8 mouse cellular contexts compared by ENCODE assay signal in genomic region chr7:110627099-110627482, GRCm38 (mm10). TPM values are rescaled to one million over a fixed set of nuclear protein-coding genes. Genes with fewer than 3 reads are reported as not detected.
A peak's percentile ranks its signal among the peaks of the same experiment; 100 is the strongest.
DNase-seq lines count a peak whose midpoint lies in the region; ATAC-seq and TF ChIP-seq lines count a peak whose summit lies in the region.

No protein-coding gene starts in this region.

- no peak overlapping the region for H3K9ac ChIP-seq in embryonic facial prominence, embryonic 11.5 days (replicated peaks; ENCODE audit: low read length)
- 0 out of 2 replicates have a peak overlapping the region, but pooled peaks have one; percentile 10 for H3K9ac ChIP-seq in hindbrain, embryonic 13.5 days
- H3K9ac ChIP-seq in liver, embryonic 16.5 days (ENCODE audit: low read depth, low read length) = no peak overlapping the region

- ATAC-seq in embryonic facial prominence, embryonic 11.5 days (replicated peaks; ENCODE audit: insufficient number of reproducible peaks, low FRiP score, low TSS enrichment, low read depth) = no peak
- ATAC-seq in hindbrain, embryonic 13.5 days (ENCODE audit: low FRiP score) = no peak
- ATAC-seq in liver, embryonic 16.5 days (ENCODE audit: low read depth) = no peak

- peak overlapping the region; percentile 37 for H3K4me3 ChIP-seq in lung, adult 2 months (replicated peaks; ENCODE audit: extremely low read depth, low read depth, low read length)
- no peak overlapping the region for H3K4me3 ChIP-seq in embryonic facial prominence, embryonic 11.5 days (ENCODE audit: low read depth, low read length)
- H3K4me3 ChIP-seq in hindbrain, embryonic 13.5 days = peak overlapping the region; percentile 45
- H3K4me3 ChIP-seq in liver, embryonic 16.5 days (ENCODE audit: low read depth, low read length) = peak overlapping the region; percentile 54

- 2% methylated on average over 12 of the region's 12 CpGs for WGBS in lung, adult 2 months
- under 1% methylated on average over 12 of the region's 12 CpGs for WGBS in embryonic facial prominence, embryonic 11.5 days
- 1% methylated on average over 12 of the region's 12 CpGs for WGBS in hindbrain, embryonic 13.5 days
- WGBS in liver, embryonic 16.5 days (ENCODE audit: insufficient replicate concordance) = 3% methylated on average over 12 of the region's 12 CpGs

- peaks cover 46% of the 10 kb centered on the region for H3K27me3 ChIP-seq in embryonic facial prominence, embryonic 11.5 days (ENCODE audit: control insufficient read depth, insufficient read depth, low read length)
- H3K27me3 ChIP-seq in hindbrain, embryonic 13.5 days = peaks cover 85% of the 10 kb centered on the region
- H3K27me3 ChIP-seq in liver, embryonic 16.5 days (ENCODE audit: control insufficient read depth, insufficient read depth, low read depth, low read length) = peaks cover 73% of the 10 kb centered on the region

- no peak for DNase-seq in lung, adult 2 months
- DNase-seq in lung, postnatal 14 days = no peak
- peak; percentile 36 for DNase-seq in embryonic facial prominence, embryonic 11.5 days (ENCODE audit: low spot score)
- DNase-seq in thymus, postnatal 4 days = peak; percentile 77
- no peak for DNase-seq in adrenal gland, postnatal 36 days
- DNase-seq in frontal cortex, postnatal 14 days (ENCODE audit: low spot score in 2 of 2) = no peak

- peaks cover 13% of the 10 kb centered on the region for H3K4me1 ChIP-seq in lung, adult 2 months (ENCODE audit: control insufficient read depth, insufficient read depth, low read length)
- H3K4me1 ChIP-seq in embryonic facial prominence, embryonic 11.5 days (ENCODE audit: control insufficient read depth, insufficient read depth, low read length) = peaks cover 12% of the 10 kb centered on the region
- peaks cover 53% of the 10 kb centered on the region for H3K4me1 ChIP-seq in hindbrain, embryonic 13.5 days (replicated peaks)
- peaks cover 6% of the 10 kb centered on the region for H3K4me1 ChIP-seq in liver, embryonic 16.5 days (ENCODE audit: control insufficient read depth, low read depth, low read length)

- TF ChIP-seq POLR2A in lung, adult 2 months (IDR thresholded peaks at IDR 0.05; ENCODE audit: borderline replicate concordance, extremely low read depth, low read depth, low read length) = no peak

- H3K4me2 ChIP-seq in embryonic facial prominence, embryonic 11.5 days (ENCODE audit: low read depth, low read length) = no peak overlapping the region; the same call in 1 of the 2 replicates
- peak overlapping the region; percentile 77 for H3K4me2 ChIP-seq in hindbrain, embryonic 13.5 days
- H3K4me2 ChIP-seq in liver, embryonic 16.5 days (ENCODE audit: low read depth, low read length) = peak overlapping the region; percentile 63

- H3K27ac ChIP-seq in embryonic facial prominence, embryonic 11.5 days (replicated peaks; ENCODE audit: low read depth, low read length) = no peak overlapping the region
- H3K27ac ChIP-seq in hindbrain, embryonic 13.5 days = no peak overlapping the region
- no peak overlapping the region for H3K27ac ChIP-seq in liver, embryonic 16.5 days (ENCODE audit: low read length)

- H3K36me3 ChIP-seq in embryonic facial prominence, embryonic 11.5 days (replicated peaks; ENCODE audit: control insufficient read depth, insufficient read depth, low read depth, low read length) = no peaks in the 10 kb centered on the region
- H3K36me3 ChIP-seq in hindbrain, embryonic 13.5 days = no peaks in the 10 kb centered on the region
- H3K36me3 ChIP-seq in liver, embryonic 16.5 days (ENCODE audit: control insufficient read depth, insufficient read depth) = no peaks in the 10 kb centered on the region

- no peak for TF ChIP-seq CTCF in lung, adult 2 months (IDR thresholded peaks at IDR 0.05; ENCODE audit: insufficient read depth, low read length)

- H3K9me3 ChIP-seq in embryonic facial prominence, embryonic 11.5 days (replicated peaks; ENCODE audit: control insufficient read depth, low read length) = no peaks in the 10 kb centered on the region
- H3K9me3 ChIP-seq in hindbrain, embryonic 13.5 days = no peaks in the 10 kb centered on the region
- H3K9me3 ChIP-seq in liver, embryonic 16.5 days (replicated peaks; ENCODE audit: control insufficient read depth, low read length) = no peaks in the 10 kb centered on the region

RNA-seq across cellular contexts. Expression of gene Adm, which starts 0.4 kb away (rescaled TPM):
- polyA plus RNA-seq in lung, adult 2 months (2012; rRNA removed) = 9.6 and 11.3 TPM in 2 replicates
- 1.5 and 2.0 TPM in 2 replicates for polyA plus RNA-seq in embryonic facial prominence, embryonic 11.5 days (2014; fragmentation: Nextera tagmentation; extraction: Ambion mirVana)
- 3.0 and 3.9 TPM in 2 replicates for polyA plus RNA-seq in hindbrain, embryonic 13.5 days (2015; fragmentation: Nextera tagmentation; extraction: Ambion mirVana)
- 1.9 and 2.1 TPM in 2 replicates for polyA plus RNA-seq in liver, embryonic 16.5 days (2015; fragmentation: Nextera tagmentation; extraction: Ambion mirVana)
- total RNA-seq in adrenal gland, postnatal 36 days (2021) = 10 to 100 TPM; 13.6 to 13.7 TPM

RNA-seq across cellular contexts. Expression of gene Sbf2, which starts 12.4 kb away (rescaled TPM):
- 15.1 and 18.0 TPM in 2 replicates for polyA plus RNA-seq in lung, adult 2 months (2012; rRNA removed)
- 25.2 and 25.4 TPM in 2 replicates for polyA plus RNA-seq in embryonic facial prominence, embryonic 11.5 days (2014; fragmentation: Nextera tagmentation; extraction: Ambion mirVana)
- polyA plus RNA-seq in hindbrain, embryonic 13.5 days (2015; fragmentation: Nextera tagmentation; extraction: Ambion mirVana) = 60.3 and 62.1 TPM in 2 replicates
- 5.8 and 7.3 TPM in 2 replicates for polyA plus RNA-seq in liver, embryonic 16.5 days (2015; fragmentation: Nextera tagmentation; extraction: Ambion mirVana)
- total RNA-seq in adrenal gland, postnatal 36 days (2021) = 10 to 100 TPM; 44.8 to 48.5 TPM

Comparison
In these comparisons a context has a peak if more than half of its experiments do, and no peak if none do; other contexts are left out.
1. DNase-seq: peak in embryonic facial prominence, embryonic 11.5 days (single experiment) and thymus, postnatal 4 days (single experiment); none in lung, adult 2 months (single experiment), lung, postnatal 14 days (single experiment), adrenal gland, postnatal 36 days (0 of 2) and frontal cortex, postnatal 14 days (0 of 2).